Mouse (Mus musculus): Measurements from ENCODE around the gene Fam43b.

GRCm38 (mm10) chr4:138426778-138427705 lies 30.7 kb upstream of the Fam43b start:
- no peak for TF ChIP-seq MYOD1 (IDR thresholded peaks at IDR 0.05; ENCODE audit: control insufficient read depth, insufficient read length, low read depth)
- peak; percentile 10 for TF ChIP-seq CTCF (IDR thresholded peaks at IDR 0.05; ENCODE audit: control insufficient read depth, insufficient read depth, insufficient read length)
- no peak for TF ChIP-seq CEBPB (IDR thresholded peaks at IDR 0.05; ENCODE audit: low read depth)
- TF ChIP-seq MYOG (IDR thresholded peaks at IDR 0.05; ENCODE audit: control insufficient read depth, extremely low read depth, insufficient read length) = no peak
- TF ChIP-seq MAX (IDR thresholded peaks at IDR 0.05) = no peak
- TF ChIP-seq USF1 (IDR thresholded peaks at IDR 0.05; ENCODE audit: low read depth) = no peak

Data from C2C12 (cell line).